Mouse (Mus musculus): ENCODE results near the gene Gm2916. TPM values are rescaled to one million over a fixed set of nuclear protein-coding genes. Genes with fewer than 3 reads are reported as not detected.
"Not testable (repeated sequence)": the region's sequence is repeated elsewhere in the genome, so short reads cannot be mapped to it uniquely, and the experiment has no call there.

The Gm2916 gene
- 0.14 and 0.49 TPM in 2 replicates for polyA plus RNA-seq (2016; fragmentation: Nextera tagmentation; extraction: Ambion mirVana)

- H3K27me3 ChIP-seq (ENCODE audit: poor library complexity, severe bottlenecking); DNase-seq (ENCODE audit: extremely low spot score, low spot score): not testable (repeated sequence)
- no CpG with 5 or more reads among the region's 1 CpGs for WGBS
Observed at GRCm38 (mm10) chr14:3883872-3884271, at the start of gene Gm2916. Gene Gm2916, plus strand, starts transcription at chr14:3884172.

GRCm38 (mm10) chr14:3845945-3846344 lies 38.0 kb upstream of the Gm2916 start, which contains the start of gene Gm3033:
Gene Gm3033, plus strand, starts transcription at chr14:3846245.
- not testable (repeated sequence) for H3K4me1 ChIP-seq; H3K4me3 ChIP-seq; H3K9me3 ChIP-seq; H3K27ac ChIP-seq; H3K36me3 ChIP-seq (replicated peaks); DNase-seq (ENCODE audit: extremely low spot score, low spot score); H3K27me3 ChIP-seq (ENCODE audit: poor library complexity, severe bottlenecking)
- no CpG with 5 or more reads among the region's 2 CpGs for WGBS

More at GRCm38 (mm10) chr14:3883872-3884271, at the start of gene Gm2916:
- H3K4me1 ChIP-seq; H3K9me3 ChIP-seq; H3K36me3 ChIP-seq (replicated peaks); H3K4me3 ChIP-seq; H3K27ac ChIP-seq: not testable (repeated sequence)

GRCm38 (mm10) chr14:3931456-3931855 lies 47.5 kb downstream of the Gm2916 start, which contains the start of gene Gm3029:
Gene Gm3029, plus strand, starts transcription at chr14:3931756.
- H3K9me3 ChIP-seq; H3K4me1 ChIP-seq; H3K27ac ChIP-seq; H3K27me3 ChIP-seq (ENCODE audit: poor library complexity, severe bottlenecking); H3K4me3 ChIP-seq; DNase-seq (ENCODE audit: extremely low spot score, low spot score); H3K36me3 ChIP-seq (replicated peaks): not testable (repeated sequence)
- WGBS, result 100% methylated on average over 1 of the region's 2 CpGs

GRCm38 (mm10) chr14:3963247-3963646 lies 79.3 kb downstream of the Gm2916 start, which contains the start of gene Gm3095:
Gene Gm3095, plus strand, starts transcription at chr14:3963547.
- DNase-seq (ENCODE audit: extremely low spot score, low spot score); H3K27ac ChIP-seq; H3K36me3 ChIP-seq (replicated peaks); H3K4me1 ChIP-seq; H3K27me3 ChIP-seq (ENCODE audit: poor library complexity, severe bottlenecking); H3K4me3 ChIP-seq; H3K9me3 ChIP-seq: not testable (repeated sequence)
- WGBS, result no CpG with 5 or more reads among the region's 2 CpGs

Other genes starting within 250 kb of the Gm2916 start
- not detected in 2 replicates for gene Gm3012, start 249.7 kb upstream of the Gm2916 start, polyA plus RNA-seq (2016; fragmentation: Nextera tagmentation; extraction: Ambion mirVana)
- gene Gm3020, start 232.1 kb upstream of the Gm2916 start, polyA plus RNA-seq (2016; fragmentation: Nextera tagmentation; extraction: Ambion mirVana), result 1.0 and 1.3 TPM in 2 replicates
- not detected in 2 replicates for gene Gm3043, start 195.4 kb upstream of the Gm2916 start, polyA plus RNA-seq (2016; fragmentation: Nextera tagmentation; extraction: Ambion mirVana)
- gene Gm3002, start 74.1 kb upstream of the Gm2916 start, polyA plus RNA-seq (2016; fragmentation: Nextera tagmentation; extraction: Ambion mirVana), result 0.32 and 0.52 TPM in 2 replicates
- not detected in 2 replicates for gene Gm3033, start 37.9 kb upstream of the Gm2916 start, polyA plus RNA-seq (2016; fragmentation: Nextera tagmentation; extraction: Ambion mirVana)
- gene Gm3029, start 47.6 kb downstream of the Gm2916 start, polyA plus RNA-seq (2016; fragmentation: Nextera tagmentation; extraction: Ambion mirVana), result not detected in 2 replicates
- 0.10 TPM in 2 replicates for gene Gm3095, start 79.4 kb downstream of the Gm2916 start, polyA plus RNA-seq (2016; fragmentation: Nextera tagmentation; extraction: Ambion mirVana)
- not detected in 2 replicates for gene Gm3099, start 114.2 kb downstream of the Gm2916 start, polyA plus RNA-seq (2016; fragmentation: Nextera tagmentation; extraction: Ambion mirVana)
- 0.54 and 0.89 TPM in 2 replicates for gene Gm5796, start 139.8 kb downstream of the Gm2916 start, polyA plus RNA-seq (2016; fragmentation: Nextera tagmentation; extraction: Ambion mirVana)
- not detected in 2 replicates for gene Gm3115, start 199.9 kb downstream of the Gm2916 start, polyA plus RNA-seq (2016; fragmentation: Nextera tagmentation; extraction: Ambion mirVana)
- 0.24 and 1.2 TPM in 2 replicates for gene Gm8108, start 226.4 kb downstream of the Gm2916 start, polyA plus RNA-seq (2016; fragmentation: Nextera tagmentation; extraction: Ambion mirVana)